Mouse (Mus musculus) heart, postnatal 36 days (tissue): Measurements from ENCODE around the gene Mageb3. TPM values are rescaled to one million over a fixed set of nuclear protein-coding genes. Genes with fewer than 3 reads are reported as not detected.
"Not testable (repeated sequence)": the region's sequence is repeated elsewhere in the genome, so short reads cannot be mapped to it uniquely, and the experiment has no call there.

Source experiments
- DNase-seq, 2 experiments: peaks; one replicate each; pipeline ENCODE4 v3.0.0; 2021 to 2022
- intact Hi-C: fragments of 180-260 bp; cut with DNase I; formaldehyde crosslinking; loops from one replicate; pipeline ENCODE4 v1.15.1; 2025
- total RNA-seq, 2 experiments: library from RNA; stranded (reverse); gene quantifications; 2 replicates each; pipeline ENCODE4 v1.2.3; 2021

Mageb3 gene
- total RNA-seq: not detected

- intact Hi-C loops: loop anchor here (1.0 to 10.0 kb wide), 2 partner anchors 73 to 409 kb away; partner anchors contain the start of genes Eif3j1 and Shf
- peak; percentile 97 to 98 for DNase-seq
Observed at GRCm38 (mm10) chr2:121955765-121956223, at the start of gene Mageb3, which contains the start of gene Ctdspl2. Gene Mageb3, minus strand, starts transcription at chr2:121956092. Gene Ctdspl2, plus strand, starts transcription at chr2:121956001.

- no peak for DNase-seq
- intact Hi-C loops: no loop called here
Observed at GRCm38 (mm10) chr2:121995738-121996137, 39.8 kb upstream of the Mageb3 start.

DNA sequence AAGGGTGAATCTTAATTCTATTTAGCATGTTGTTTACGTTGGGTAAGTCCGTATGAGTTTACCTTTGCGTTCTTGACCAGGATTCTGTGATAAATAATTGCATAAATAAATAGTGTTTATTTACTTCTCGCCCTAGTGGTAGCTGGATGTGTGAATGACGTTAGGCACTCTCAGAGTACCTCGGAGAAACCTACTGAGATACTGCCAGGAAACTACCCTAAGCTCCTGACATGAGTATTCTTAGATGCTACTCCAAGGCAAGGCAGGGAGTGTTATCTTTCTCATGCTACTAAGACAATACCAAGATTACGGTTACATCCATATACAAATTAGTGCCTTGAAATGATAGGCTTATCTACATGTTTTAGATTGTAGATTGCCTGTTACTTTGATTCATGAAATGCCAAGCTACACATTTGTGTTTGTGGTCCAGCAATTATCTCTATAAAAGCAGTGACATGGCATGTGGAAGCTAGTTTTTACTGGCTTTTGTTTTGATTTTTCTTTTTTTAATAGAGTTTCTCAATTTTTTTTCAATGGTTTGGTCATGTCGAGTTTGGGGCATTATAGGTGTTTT, 1.4 kb upstream of the Mageb3 start:
- intact Hi-C loops: loop anchor here (10.0 kb wide), 1 partner anchor 407 kb away; the partner anchor contains the start of gene Shf
- no peak for DNase-seq

- peak; percentile 95 to 96 for DNase-seq
- intact Hi-C loops: loop anchor here (1.0 to 10.0 kb wide), 2 partner anchors 72 to 408 kb away; partner anchors contain the start of genes Eif3j1 and Shf
Observed at GRCm38 (mm10) chr2:121956224-121957018, 529 bp upstream of the Mageb3 start.

GRCm38 (mm10) chr2:121954971-121955656, 778 bp downstream of the Mageb3 start:
- DNase-seq: no peak
- intact Hi-C loops: loop anchor here (10.0 kb wide), 1 partner anchor 410 kb away; the partner anchor contains the start of gene Shf

DNA sequence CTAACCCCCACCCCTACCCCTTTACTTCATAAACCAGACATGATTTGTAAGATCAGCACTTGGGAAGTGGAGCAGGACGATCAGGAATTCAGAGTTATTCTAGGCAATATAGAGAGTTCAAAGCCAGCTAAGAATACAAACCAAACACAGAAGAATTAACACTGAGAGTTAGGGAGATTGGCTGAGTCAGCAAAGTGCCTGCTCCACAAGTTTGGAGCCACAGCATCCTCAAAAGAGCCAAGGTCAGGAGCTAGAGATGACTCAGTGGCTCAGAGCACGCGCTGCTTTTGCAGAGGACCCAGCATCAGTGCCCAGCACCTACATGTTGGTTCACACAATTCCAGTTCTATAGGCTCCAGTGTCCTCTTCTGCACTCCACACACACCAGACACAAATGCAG, 12.5 kb downstream of the Mageb3 start:
- intact Hi-C loops: no loop called here
- no peak for DNase-seq

- DNase-seq, intact Hi-C loops: not testable (repeated sequence)
Observed at GRCm38 (mm10) chr2:121937624-121938023, 18.3 kb downstream of the Mageb3 start.

- intact Hi-C loops: no loop called here
- DNase-seq: no peak
Observed at GRCm38 (mm10) chr2:121916047-121916970, 39.6 kb downstream of the Mageb3 start.

DNA sequence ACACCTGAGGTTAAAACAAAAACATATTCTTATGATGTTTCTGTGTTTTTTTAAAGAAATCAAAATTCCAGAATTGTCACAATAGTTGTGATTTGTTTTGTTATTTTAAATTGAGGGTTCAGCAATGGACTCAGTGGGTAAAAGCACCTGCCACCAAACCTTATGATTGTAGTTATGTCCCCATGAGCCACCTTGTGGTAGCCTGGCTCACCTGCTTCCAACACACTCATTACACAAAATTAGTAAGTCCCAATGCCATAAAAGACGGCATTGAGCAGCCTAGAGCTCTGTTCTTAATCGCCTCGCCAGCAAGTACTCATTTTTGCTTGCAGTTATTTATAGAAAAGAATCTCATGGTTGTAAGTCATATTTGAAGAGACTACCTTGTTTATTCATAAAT, 45.9 kb downstream of the Mageb3 start:
- intact Hi-C loops: no loop called here
- DNase-seq: no peak

Other genes starting within 250 kb of the Mageb3 start
- 100 to 1,000 TPM; 131 to 163 TPM for gene Frmd5, start 149.0 kb downstream of the Mageb3 start, total RNA-seq
- 10 to 100 TPM; 11.2 to 12.8 TPM for gene Casc4, start 89.1 kb downstream of the Mageb3 start, total RNA-seq
- 10 to 100 TPM; 12.7 to 14.2 TPM for gene Ctdspl2, start 91 bp downstream of the Mageb3 start, total RNA-seq
- gene Eif3j1, start 72.5 kb upstream of the Mageb3 start, total RNA-seq: 10 to 100 TPM; 22.7 to 23.8 TPM
- 10 to 100 TPM; 10.7 to 11.0 TPM for gene Spg11, start 162.3 kb upstream of the Mageb3 start, total RNA-seq
- gene B2m, start 191.6 kb upstream of the Mageb3 start, total RNA-seq: 100 to 1,000 TPM; 162 to 248 TPM
- gene Trim69, start 204.6 kb upstream of the Mageb3 start, total RNA-seq: under 1 TPM in 1 of 2 experiments, not detected in 1; 0.14 TPM
- not detected for gene Patl2, start 230.1 kb upstream of the Mageb3 start, total RNA-seq
- not detected for gene Terb2, start 230.2 kb upstream of the Mageb3 start, total RNA-seq